Mouse (Mus musculus) limb, embryonic 11.5 days (tissue): ENCODE measurements around the gene Cmya5. TPM values are rescaled to one million over a fixed set of nuclear protein-coding genes. Genes with fewer than 3 reads are reported as not detected.

ENCODE experiments used
- polyA plus RNA-seq: library from polyadenylated mRNA; unstranded; fragments of >200 nt; fragmentation: Nextera tagmentation; extraction: Ambion mirVana; gene quantifications from 2 replicates; pipeline ENCODE4 v1.2.1, GENCODE M21; 2014

Cmya5 gene
- polyA plus RNA-seq, 1 experiment from 2014 or later: 0.01 TPM

Other genes starting within 250 kb of the Cmya5 start
- 90.3 and 91.1 TPM in 2 replicates for gene Tent2, start 47.7 kb upstream of the Cmya5 start, polyA plus RNA-seq
- gene Homer1, start 154.9 kb upstream of the Cmya5 start, polyA plus RNA-seq: 12.4 and 13.7 TPM in 2 replicates